Mouse (Mus musculus): ENCODE results near the gene Slc5a5.

Gene Slc5a5

GRCm38 (mm10) chr8:70853863-70854262 lies 38.7 kb downstream of the Slc5a5 start:
- peak; percentile 89 for DNase-seq (ENCODE audit: low read depth)

- DNase-seq (ENCODE audit: low read depth), result no peak
Measured at GRCm38 (mm10) chr8:70852595-70853231, 39.8 kb downstream of the Slc5a5 start.

- DNase-seq (ENCODE audit: low read depth), result no peak
Measured at GRCm38 (mm10) chr8:70851837-70852236, 40.7 kb downstream of the Slc5a5 start.

GRCm38 (mm10) chr8:70850947-70851346 lies 41.6 kb downstream of the Slc5a5 start:
- no peak for DNase-seq (ENCODE audit: low read depth)

- DNase-seq (ENCODE audit: low read depth), result no peak
Measured at GRCm38 (mm10) chr8:70850132-70850845, 42.3 kb downstream of the Slc5a5 start.

- no peak for DNase-seq (ENCODE audit: low read depth)
Measured at GRCm38 (mm10) chr8:70849333-70849990, 43.1 kb downstream of the Slc5a5 start.

GRCm38 (mm10) chr8:70846371-70847154 lies 46.0 kb downstream of the Slc5a5 start:
- no peak for DNase-seq (ENCODE audit: low read depth)

- DNase-seq (ENCODE audit: low read depth), result no peak
Measured at GRCm38 (mm10) chr8:70845108-70845507, 47.4 kb downstream of the Slc5a5 start.

- peak; percentile 82 for DNase-seq (ENCODE audit: low read depth)
Measured at GRCm38 (mm10) chr8:70844523-70844922, 48.0 kb downstream of the Slc5a5 start.

- no peak for DNase-seq (ENCODE audit: low read depth)
Measured at GRCm38 (mm10) chr8:70843941-70844340, 48.6 kb downstream of the Slc5a5 start.

- no peak for DNase-seq (ENCODE audit: low read depth)
Measured at GRCm38 (mm10) chr8:70843214-70843773, 49.3 kb downstream of the Slc5a5 start.

- no peak for DNase-seq (ENCODE audit: low read depth)
Measured at GRCm38 (mm10) chr8:70842484-70842883, 50.1 kb downstream of the Slc5a5 start.

GRCm38 (mm10) chr8:70841147-70842072 lies 51.1 kb downstream of the Slc5a5 start:
- DNase-seq (ENCODE audit: low read depth), result peak; percentile 89

GRCm38 (mm10) chr8:70840590-70840989 lies 52.0 kb downstream of the Slc5a5 start:
- DNase-seq (ENCODE audit: low read depth), result no peak

- DNase-seq (ENCODE audit: low read depth), result peak; percentile 100
Measured at GRCm38 (mm10) chr8:70839408-70840351, 52.9 kb downstream of the Slc5a5 start, which contains the start of gene Arrdc2. TSS of gene Arrdc2 (minus strand) at chr8:70839720.

- peak; percentile 63 for DNase-seq (ENCODE audit: low read depth)
Measured at GRCm38 (mm10) chr8:70838654-70839407, 53.7 kb downstream of the Slc5a5 start.

- no peak for DNase-seq (ENCODE audit: low read depth)
Measured at GRCm38 (mm10) chr8:70836666-70837065, 55.9 kb downstream of the Slc5a5 start.

GRCm38 (mm10) chr8:70834071-70834470 lies 58.5 kb downstream of the Slc5a5 start:
- DNase-seq (ENCODE audit: low read depth), result no peak

- no peak for DNase-seq (ENCODE audit: low read depth)
Measured at GRCm38 (mm10) chr8:70833520-70833919, 59.0 kb downstream of the Slc5a5 start.

Measured in 416B (cell line).